Mouse (Mus musculus): Measurements from ENCODE around the gene Efcab5.

DNA sequence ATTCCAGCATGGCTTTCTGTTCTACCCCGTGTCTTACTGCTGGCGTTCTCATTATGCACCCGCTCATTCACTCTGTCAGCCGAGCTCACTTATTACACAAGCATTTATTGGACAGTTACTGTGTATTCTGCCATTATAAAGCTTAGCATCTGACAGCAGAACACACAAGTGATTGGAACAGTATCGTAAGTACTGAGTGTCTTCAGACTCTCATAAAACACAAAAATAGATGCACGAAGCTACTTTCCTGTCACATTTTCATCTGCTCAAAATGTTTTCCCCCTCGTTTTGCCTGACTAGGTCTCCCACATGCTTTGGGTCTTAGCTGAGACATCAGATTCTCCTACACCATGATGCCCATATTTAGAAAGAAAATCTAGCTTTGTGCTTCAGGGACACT lies 14.2 kb downstream of the Efcab5 start:
- TF ChIP-seq POLR2A (IDR thresholded peaks at IDR 0.05; ENCODE audit: insufficient read depth, low read depth, low read length) (no peak), CTCF (IDR thresholded peaks at IDR 0.05) (no peak)
